Mouse (Mus musculus) left cerebral cortex, postnatal 10 days (tissue): ENCODE measurements around the gene Fahd1. TPM values are rescaled to one million over a fixed set of nuclear protein-coding genes. Genes with fewer than 3 reads are reported as not detected.

Source experiments
- DNase-seq, 2 experiments: peaks; one replicate each; pipeline ENCODE4 v3.0.0; 2021 to 2022; ENCODE audit warnings: low spot score in 2 of 2, mixed read lengths in 1 of 2; ENCODE audit errors: extremely low spot score in 1 of 2
- intact Hi-C: fragments of 180-260 bp; cut with DNase I; formaldehyde crosslinking; loops from one replicate; pipeline ENCODE4 v1.15.1; 2025
- total RNA-seq, 2 experiments: library from RNA; stranded (reverse); gene quantifications; 2 replicates each; pipeline ENCODE4 v1.2.3; 2021

Fahd1 gene
- total RNA-seq, 2 experiments from 2014 or later = 14.8 to 16.5 TPM

DNA sequence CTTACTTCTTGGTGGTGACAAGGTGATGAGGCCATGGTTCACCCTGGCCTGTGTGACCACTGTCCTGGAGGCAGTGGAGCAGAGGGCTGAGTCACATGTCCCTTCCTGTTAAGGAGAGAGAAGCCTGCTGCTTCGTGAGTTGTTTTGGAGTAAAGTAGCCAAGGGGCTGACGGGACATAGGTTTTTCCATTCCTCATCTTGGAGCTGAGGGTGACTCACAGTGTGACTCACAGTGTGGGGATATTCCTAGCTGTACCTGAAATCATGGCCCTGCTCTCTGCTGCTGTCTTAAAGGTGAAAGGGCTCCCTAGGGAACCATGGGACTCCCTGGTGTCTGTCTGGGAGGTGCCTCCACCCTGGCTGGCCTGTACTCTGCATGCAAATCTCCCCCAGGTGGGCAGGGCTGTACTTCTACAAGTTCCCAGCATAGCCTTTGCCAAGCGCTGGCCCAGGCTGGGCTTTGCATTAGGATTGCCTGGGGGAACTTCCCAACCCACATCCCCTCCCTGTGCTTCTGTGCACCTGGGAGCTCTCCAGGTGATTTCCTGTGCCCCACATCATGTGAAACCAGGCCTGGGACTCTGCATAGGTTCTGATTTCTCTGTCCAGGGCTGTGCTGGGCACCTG, 5.8 kb upstream of the Fahd1 start:
- intact Hi-C loops = no loop called here

DNA sequence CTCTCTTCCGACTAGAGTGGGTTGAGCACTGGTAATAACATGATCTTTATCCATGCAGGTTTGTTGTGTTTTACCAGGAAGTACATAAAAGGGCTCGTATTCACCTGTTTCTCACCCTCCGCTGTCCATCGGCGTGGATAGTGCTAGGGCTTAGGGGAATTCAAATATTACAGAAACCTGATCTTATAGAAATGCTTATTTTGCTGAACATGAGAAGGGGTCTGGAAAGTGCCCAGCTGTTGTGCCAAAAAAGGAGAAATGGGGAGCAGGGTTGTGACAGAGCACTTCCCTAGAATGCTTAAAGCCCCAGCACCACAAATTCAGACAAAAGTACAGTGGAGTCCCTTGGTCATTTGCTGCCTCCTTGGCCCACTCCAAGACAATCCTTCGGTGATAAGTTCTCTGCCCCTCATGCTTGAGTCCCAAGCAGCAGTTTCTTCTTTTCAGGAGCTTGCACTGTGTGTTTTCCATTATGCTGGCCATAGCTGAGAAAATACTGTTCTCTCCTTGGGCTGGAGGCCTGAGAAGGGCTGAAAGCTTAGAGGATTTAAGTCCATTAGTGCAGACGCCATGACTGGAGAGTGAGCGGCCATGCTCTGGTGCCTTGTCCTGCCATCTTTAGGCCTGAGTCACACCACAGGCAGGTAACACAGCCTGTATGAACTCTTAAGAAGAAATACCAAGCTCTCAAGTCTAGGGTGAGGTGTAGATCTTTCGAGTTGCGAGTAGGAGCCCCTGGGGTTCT, 1.4 kb upstream of the Fahd1 start:
- DNase-seq = no peak
- intact Hi-C loops = no loop called here

More for the DNA sequence above, 5.8 kb upstream of the Fahd1 start:
- no peak for DNase-seq

DNA sequence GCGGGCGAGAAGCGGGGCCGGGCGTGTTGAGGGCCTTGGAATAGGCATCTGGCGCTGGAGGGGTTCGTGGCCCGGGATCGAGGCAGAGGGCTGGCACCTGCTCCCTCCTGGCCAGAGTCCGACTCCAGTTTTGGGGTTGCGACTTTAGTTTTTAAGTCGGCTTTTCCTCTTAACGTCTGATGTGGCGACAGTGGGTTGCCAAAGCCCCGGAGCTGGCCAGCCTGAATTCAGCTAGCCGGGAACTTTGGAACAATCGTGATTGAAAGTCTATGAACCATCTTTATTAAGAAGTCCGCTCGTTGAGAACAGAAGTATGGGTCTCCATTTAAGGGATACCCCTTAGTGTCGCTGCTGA, 586 bp upstream of the Fahd1 start:
- intact Hi-C loops = no loop called here
- no peak for DNase-seq

DNA sequence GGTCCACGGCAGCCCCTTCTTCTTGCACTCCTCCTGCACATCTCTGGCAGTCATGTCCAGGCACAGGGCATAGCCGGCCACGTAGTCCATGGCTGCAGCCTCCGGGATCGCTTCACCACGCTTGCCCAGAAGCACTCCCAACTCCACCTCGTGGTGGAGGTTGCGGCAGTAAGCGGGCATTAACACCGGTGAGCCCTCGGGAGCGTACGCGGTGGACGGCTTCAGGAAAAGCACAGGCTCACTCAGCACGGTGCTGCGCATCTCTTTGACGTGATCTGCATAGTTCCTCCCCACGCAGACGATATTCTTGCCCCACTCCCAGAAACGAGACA, 465 bp downstream of the Fahd1 start:
- intact Hi-C loops = no loop called here

DNA sequence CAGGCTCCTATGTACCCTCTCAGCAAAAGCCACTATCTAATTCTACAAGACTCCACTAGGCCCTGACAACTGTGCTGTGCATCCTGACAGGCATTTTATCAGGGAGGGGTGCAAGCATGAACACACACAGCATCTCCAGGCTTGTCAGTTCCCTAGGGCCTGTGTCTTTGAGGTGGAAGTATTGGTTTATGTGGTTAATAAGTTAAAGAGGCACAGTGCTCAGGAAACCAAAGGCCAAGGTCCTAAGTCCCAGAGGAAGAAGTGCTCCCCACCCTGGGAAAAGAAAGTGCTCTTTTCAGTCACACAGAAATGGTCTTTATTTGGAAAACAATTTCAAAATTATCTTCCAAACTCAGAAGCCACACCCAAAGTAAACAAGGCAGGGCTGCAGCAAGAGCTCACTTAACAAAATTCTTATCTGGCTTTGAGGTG, 1.5 kb downstream of the Fahd1 start:
- intact Hi-C loops = no loop called here
- DNase-seq = no peak

More for the DNA sequence above, 465 bp downstream of the Fahd1 start:
- no peak for DNase-seq

DNA sequence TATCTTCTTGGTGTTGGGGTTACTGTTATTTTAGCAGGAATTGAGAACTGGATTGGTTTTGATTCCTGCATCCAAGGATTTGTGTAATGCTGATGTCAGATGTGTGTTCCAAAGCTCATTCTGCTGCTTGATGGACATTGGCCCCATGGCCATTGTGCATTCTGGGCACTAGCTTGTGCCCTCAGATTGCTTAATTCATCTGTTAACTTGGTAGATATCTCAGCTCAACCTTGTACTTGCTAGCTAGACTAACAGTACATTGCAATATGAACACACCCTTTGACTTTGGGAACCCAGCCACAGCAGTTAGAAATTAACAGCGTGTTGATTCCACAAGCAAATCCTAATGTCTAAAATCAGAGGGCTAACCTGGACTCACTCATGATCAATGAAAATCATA, 2.8 kb downstream of the Fahd1 start:
- no peak for DNase-seq
- intact Hi-C loops = no loop called here

GRCm38 (mm10) chr17:24844525-24844924, 5.6 kb downstream of the Fahd1 start:
- intact Hi-C loops = no loop called here
- no peak for DNase-seq

DNA sequence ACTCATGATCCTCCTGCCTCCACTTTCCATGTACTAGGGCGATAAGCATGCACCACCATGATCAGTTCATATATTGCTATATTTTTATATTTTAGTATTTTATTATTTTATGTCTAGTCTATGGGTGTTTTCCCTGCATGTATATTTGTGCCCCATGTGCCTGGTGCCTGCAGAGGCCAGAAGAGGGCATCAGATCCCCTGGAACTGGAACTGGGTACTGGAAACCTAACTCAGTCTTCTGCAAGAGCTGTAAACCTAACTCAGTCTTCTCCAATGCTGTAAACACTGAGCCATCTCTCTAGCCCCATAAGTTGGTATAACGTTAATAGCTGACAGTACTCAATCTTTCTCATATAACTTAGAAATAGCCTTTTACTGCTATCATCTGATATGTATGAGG, 7.5 kb downstream of the Fahd1 start:
- intact Hi-C loops = no loop called here
- no peak for DNase-seq

DNA sequence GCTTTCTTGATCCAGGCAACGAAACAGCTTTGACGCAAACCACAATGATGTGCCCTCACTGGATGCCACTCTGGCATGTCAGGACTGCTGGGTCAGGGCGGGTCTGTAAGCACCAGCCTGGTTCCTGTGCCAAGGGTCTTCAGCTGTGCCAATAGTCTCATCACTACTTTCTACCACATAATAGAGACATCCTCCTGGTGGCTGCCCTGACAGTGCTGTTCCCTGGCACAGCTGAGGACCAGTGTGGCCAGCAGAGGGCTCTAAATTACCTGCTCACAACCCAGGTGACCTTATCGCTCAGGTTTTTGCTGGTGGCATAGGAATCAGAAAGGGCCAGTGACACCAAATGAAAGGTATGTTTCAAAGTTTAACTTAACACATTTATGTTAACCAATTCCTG, 9.0 kb downstream of the Fahd1 start:
- DNase-seq = no peak
- intact Hi-C loops = no loop called here

DNA sequence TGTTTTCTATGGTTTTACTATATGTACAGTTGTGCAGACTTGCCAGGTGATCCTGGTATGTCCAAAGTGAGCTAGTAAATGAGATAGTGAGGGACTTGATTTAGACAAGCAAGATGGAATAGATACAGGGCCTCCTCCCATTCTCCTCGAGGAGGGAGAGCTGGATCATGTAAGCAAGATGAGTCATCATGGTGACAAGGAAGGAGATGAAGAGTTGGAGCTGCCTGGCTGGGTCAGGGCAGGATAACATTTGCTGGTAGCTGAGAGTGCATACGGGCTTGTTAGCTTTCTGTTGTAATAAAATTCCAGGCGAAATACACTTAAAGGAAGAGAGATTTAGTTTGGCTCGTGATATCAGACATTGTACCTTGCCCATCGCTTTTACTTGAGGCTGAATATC, 9.8 kb downstream of the Fahd1 start:
- no peak for DNase-seq
- intact Hi-C loops = no loop called here

DNA sequence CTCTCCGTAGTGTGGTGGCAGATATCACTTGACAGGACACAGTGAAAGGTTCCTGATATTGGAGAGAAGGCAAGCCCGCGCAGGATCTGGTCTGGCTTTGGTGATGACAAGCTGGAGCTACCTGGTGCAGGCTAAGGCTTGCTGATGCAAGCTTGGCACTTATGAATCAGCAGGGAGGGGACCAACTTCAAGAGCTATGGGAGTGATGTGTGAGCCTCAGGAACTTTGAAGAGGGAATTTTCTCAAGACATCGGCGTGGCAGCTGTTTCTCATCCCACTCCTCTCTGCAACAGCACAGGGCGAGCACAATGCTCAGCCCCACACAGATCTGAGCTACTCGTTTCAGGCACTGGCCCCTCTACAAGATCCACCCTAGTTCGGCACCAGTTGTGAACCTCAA, 10.3 kb downstream of the Fahd1 start, which contains the start of gene Hagh:
Gene Hagh, plus strand, starts transcription at position 302 of the 400 bp plus-strand sequence.
- intact Hi-C loops = no loop called here
- DNase-seq = no peak

- intact Hi-C loops = no loop called here
- no peak for DNase-seq
These were observed 28.5 kb downstream of the Fahd1 start for GRCm38 (mm10) chr17:24821351-24822280.

DNA sequence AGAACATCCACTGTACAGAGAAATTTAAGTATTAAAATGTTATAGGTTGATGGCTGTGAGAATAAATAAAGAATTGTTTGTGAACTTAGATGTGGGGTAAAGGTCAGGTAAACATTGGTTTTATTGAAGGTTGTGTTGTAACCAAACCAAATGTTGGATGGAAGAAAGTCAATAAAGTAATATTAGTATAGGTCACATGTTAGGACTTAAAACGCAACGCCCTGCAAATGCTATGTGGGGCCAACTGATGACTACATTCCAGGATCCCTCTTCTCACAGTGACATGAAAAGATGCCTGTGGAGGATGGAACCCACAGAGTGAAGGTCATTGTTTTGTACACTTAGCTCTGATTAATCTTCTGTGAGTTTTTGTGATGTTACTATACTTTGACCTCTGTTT, 30.7 kb downstream of the Fahd1 start:
- intact Hi-C loops = no loop called here

GRCm38 (mm10) chr17:24818172-24818571, 32.0 kb downstream of the Fahd1 start:
- intact Hi-C loops = no loop called here

More for the DNA sequence above, 30.7 kb downstream of the Fahd1 start:
- no peak for DNase-seq

GRCm38 (mm10) chr17:24817503-24817902, 32.7 kb downstream of the Fahd1 start:
- intact Hi-C loops = loop anchor here (2.0 kb wide), 1 partner anchor 73 kb away; no protein-coding TSS in a partner anchor
- DNase-seq = no peak

More at GRCm38 (mm10) chr17:24818172-24818571, 32.0 kb downstream of the Fahd1 start:
- DNase-seq = no peak

DNA sequence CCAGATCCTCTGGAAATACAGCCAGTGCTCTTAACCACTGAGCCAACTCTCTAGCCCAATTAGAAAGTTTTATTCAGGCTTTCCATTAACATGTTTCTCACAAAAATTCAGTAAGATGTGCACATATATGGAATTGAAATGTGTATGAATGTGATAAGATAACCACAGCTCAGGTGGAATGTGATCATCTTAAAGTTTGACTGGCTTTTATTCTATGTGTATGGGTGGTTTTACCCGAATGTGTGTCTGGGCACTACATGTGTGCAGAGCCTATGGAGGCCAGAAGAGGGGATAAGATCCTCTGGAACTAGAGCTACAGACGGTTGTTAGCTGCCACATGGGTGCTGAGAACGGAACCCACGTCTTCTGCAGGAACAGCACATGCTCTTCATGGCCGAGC, 34.9 kb downstream of the Fahd1 start:
- intact Hi-C loops = no loop called here
- DNase-seq = no peak

DNA sequence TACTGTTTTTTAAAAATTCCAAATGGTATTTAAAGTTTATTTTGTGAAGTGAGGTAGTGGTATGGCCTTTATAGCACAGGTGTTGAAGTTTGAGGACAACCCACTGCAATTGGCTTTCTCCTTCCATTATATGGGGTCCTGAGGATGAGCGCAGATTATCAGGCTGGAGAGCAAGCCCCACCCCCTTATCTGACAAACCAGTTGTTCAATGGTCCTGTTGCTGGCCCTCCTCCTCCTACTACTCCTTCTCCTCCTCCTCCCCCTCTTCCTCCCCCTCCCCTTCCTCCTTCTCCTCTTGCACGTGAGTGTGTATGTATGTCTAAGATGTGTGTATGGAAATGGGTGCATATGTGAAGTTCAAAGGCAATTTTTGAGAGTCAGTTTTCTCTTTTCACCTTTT, 37.9 kb downstream of the Fahd1 start:
- no peak for DNase-seq
- intact Hi-C loops = no loop called here

DNA sequence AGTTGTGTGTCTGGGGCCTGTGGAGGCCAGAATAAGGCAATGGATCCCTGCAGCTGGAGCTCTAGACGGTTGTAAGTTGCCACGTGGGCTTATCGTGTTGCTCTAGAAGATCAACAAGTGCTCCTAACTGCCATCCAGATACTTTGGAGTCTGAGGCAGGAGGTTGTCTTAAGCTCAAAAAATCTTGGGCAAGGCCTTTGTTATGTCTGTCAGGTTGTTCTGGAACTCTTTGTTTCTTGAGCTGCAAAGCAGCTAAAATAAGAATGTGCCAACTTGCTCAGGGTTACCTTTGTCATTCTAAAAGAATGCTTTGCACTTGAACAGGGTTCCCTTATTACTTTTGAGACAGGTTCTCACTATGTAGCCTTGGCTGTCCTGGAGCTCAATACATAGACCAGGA, 39.0 kb downstream of the Fahd1 start:
- intact Hi-C loops = no loop called here
- no peak for DNase-seq
